Mouse (Mus musculus) C2C12 (cell line): ENCODE measurements around the gene Ticam1. TPM values are rescaled to one million over a fixed set of nuclear protein-coding genes. Genes with fewer than 3 reads are reported as not detected.
A peak's percentile ranks its signal among the peaks of the same experiment; 100 is the strongest.

Source experiments
- H3K27me3 ChIP-seq: one replicate; pipeline ENCODE4 v1.6.1; 2011; ENCODE audit not compliant: control insufficient read depth, insufficient read depth, insufficient read length
- H3K36me3 ChIP-seq: one replicate; pipeline ENCODE4 v1.6.1; 2011; ENCODE audit not compliant: control insufficient read depth, insufficient read depth
- H3K4me3 ChIP-seq: one replicate; pipeline ENCODE4 v1.5.1; 2011; ENCODE audit warnings: mild to moderate bottlenecking, control low read depth; ENCODE audit not compliant: poor library complexity, insufficient read depth, severe bottlenecking
- H3K79me2 ChIP-seq: one replicate; pipeline ENCODE4 v1.6.1; 2011; ENCODE audit not compliant: control insufficient read depth, insufficient read depth
- H3K79me3 ChIP-seq: one replicate; pipeline ENCODE4 v1.6.1; 2011; ENCODE audit warnings: low read depth, control low read depth
- H3ac ChIP-seq: one replicate; pipeline ENCODE3; 2011; ENCODE audit warnings: low read depth; ENCODE audit not compliant: control insufficient read depth, insufficient read length
- CEBPB ChIP-seq: IDR thresholded peaks from one replicate; pipeline ENCODE4 v1.6.1; 2011; ENCODE audit warnings: low read depth, mild to moderate bottlenecking, control low read depth, moderate library complexity
- CTCF ChIP-seq: IDR thresholded peaks from one replicate; pipeline ENCODE4 v1.5.1; 2011; ENCODE audit not compliant: control insufficient read depth, insufficient read depth, insufficient read length
- FOSL1 ChIP-seq: IDR thresholded peaks from one replicate; pipeline ENCODE4 v1.8.0; 2011; ENCODE audit warnings: mild to moderate bottlenecking, low read length; ENCODE audit not compliant: poor library complexity, insufficient read depth, severe bottlenecking
- MAX ChIP-seq: IDR thresholded peaks from one replicate; pipeline ENCODE4 v1.6.1; 2011; ENCODE audit warnings: mild to moderate bottlenecking, control low read depth
- MYOD1 ChIP-seq: IDR thresholded peaks from one replicate; pipeline ENCODE4 v1.6.1; 2011; ENCODE audit warnings: low read depth; ENCODE audit not compliant: control insufficient read depth, insufficient read length
- MYOG ChIP-seq: IDR thresholded peaks from one replicate; pipeline ENCODE4 v1.6.1; 2011; ENCODE audit not compliant: control insufficient read depth, insufficient read length; ENCODE audit errors: extremely low read depth
- USF1 ChIP-seq: IDR thresholded peaks from one replicate; pipeline ENCODE4 v1.6.1; 2011; ENCODE audit warnings: low read depth, mild to moderate bottlenecking, control low read depth, moderate library complexity
- microRNA-seq: library from miRNA; unstranded; fragments of <30 nt; microRNA quantifications from one replicate; pipeline ENCODE4, GENCODE M21; 2019; ENCODE audit warnings: borderline microRNAs expressed
- polyA plus RNA-seq: library from polyadenylated mRNA; unstranded; fragments of >200 nt; fragmentation: generic; extraction: Trizol; gene quantifications from one replicate; pipeline ENCODE4 v1.2.1, GENCODE M21; 2012; ENCODE audit warnings: missing spikeins

The Ticam1 gene
- polyA plus RNA-seq, 1 experiment: 5.8 TPM

- H3ac ChIP-seq: no peak overlapping the region
- no peak overlapping the region for H3K4me3 ChIP-seq
- no peaks in the 10 kb centered on the region for H3K79me3 ChIP-seq
- no peaks in the 10 kb centered on the region for H3K36me3 ChIP-seq
- no peaks in the 10 kb centered on the region for H3K79me2 ChIP-seq
- TF ChIP-seq FOSL1: no peak
- TF ChIP-seq MYOG: no peak
- TF ChIP-seq CEBPB: no peak
- no peak for TF ChIP-seq MAX
- peaks cover 11% of the 10 kb centered on the region for H3K27me3 ChIP-seq
Measured at GRCm38 (mm10) chr17:56224916-56225315, 51.7 kb downstream of the Ticam1 start.

DNA sequence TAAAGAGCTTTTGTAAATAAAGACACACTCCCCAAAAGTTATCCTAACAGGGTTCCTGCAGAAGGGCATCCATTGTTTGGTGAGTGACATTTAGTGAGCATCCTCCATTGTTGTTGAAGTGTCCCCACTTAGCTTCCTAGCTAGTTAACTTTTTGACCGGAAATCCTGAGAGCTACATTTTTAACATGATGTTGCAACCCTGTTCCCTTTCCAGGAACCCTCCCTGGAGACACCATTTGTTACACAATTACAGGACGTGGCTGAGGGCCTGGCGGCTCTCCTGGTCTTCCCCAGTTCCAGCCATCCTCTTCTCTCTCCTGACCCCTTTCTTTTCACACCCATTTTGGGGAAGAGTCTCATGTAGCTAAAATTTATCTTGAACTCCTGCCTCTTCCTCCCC is 56.8 kb downstream of the Ticam1 start:
- Histone ChIP-seq H3K4me3 (no peak overlapping the region), H3K36me3 (no peaks in the 10 kb centered on the region), H3K79me3 (peaks cover 9% of the 10 kb centered on the region), H3ac (no peak overlapping the region), H3K79me2 (peaks cover 37% of the 10 kb centered on the region), H3K27me3 (no peaks in the 10 kb centered on the region)
- TF ChIP-seq MYOG (no peak), CTCF (no peak), FOSL1 (no peak), MAX (no peak), USF1 (no peak), MYOD1 (no peak), CEBPB (peak; percentile 18)

Small RNA genes within 50 kb of the gene (microRNA-seq; reads per million reads assigned to microRNA genes)
- gene Mir7b: 1.4 reads per million, percentile 31 among the genes with 10 or more reads in this experiment

Other genes starting within 250 kb of the Ticam1 start
- 83.9 TPM for gene Sh3gl1, start 240.2 kb downstream of the Ticam1 start, polyA plus RNA-seq
- gene Chaf1a, start 236.3 kb downstream of the Ticam1 start, polyA plus RNA-seq: 39.9 TPM
- gene Ubxn6, start 201.8 kb downstream of the Ticam1 start, polyA plus RNA-seq: 40.4 TPM
- gene Hdgfl2, start 197.2 kb downstream of the Ticam1 start, polyA plus RNA-seq: 64.5 TPM
- gene Plin4, start 167.0 kb downstream of the Ticam1 start, polyA plus RNA-seq: 3.2 TPM
- gene Plin5, start 159.2 kb downstream of the Ticam1 start, polyA plus RNA-seq: 0.08 TPM
- gene Lrg1, start 154.8 kb downstream of the Ticam1 start, polyA plus RNA-seq: 0.02 TPM
- 0.81 TPM for gene Sema6b, start 136.4 kb downstream of the Ticam1 start, polyA plus RNA-seq
- 2.3 TPM for gene Tnfaip8l1, start 114.3 kb downstream of the Ticam1 start, polyA plus RNA-seq
- 106 TPM for gene Mydgf, start 92.9 kb downstream of the Ticam1 start, polyA plus RNA-seq
- gene Dpp9, start 57.9 kb downstream of the Ticam1 start, polyA plus RNA-seq: 51.8 TPM
- gene Fem1a, start 20.0 kb downstream of the Ticam1 start, polyA plus RNA-seq: 18.1 TPM
- gene Plin3, start 16.1 kb upstream of the Ticam1 start, polyA plus RNA-seq: 27.5 TPM
- not detected for gene Arrdc5, start 23.5 kb upstream of the Ticam1 start, polyA plus RNA-seq
- 93.0 TPM for gene Uhrf1, start 26.5 kb upstream of the Ticam1 start, polyA plus RNA-seq
- 10.1 TPM for gene Kdm4b, start 49.3 kb upstream of the Ticam1 start, polyA plus RNA-seq
- gene Ptprs, start 199.7 kb upstream of the Ticam1 start, polyA plus RNA-seq: 56.8 TPM
- gene Znrf4, start 235.6 kb upstream of the Ticam1 start, polyA plus RNA-seq: not detected